Mouse (Mus musculus): ENCODE results near the gene Cacna2d3.

DNA sequence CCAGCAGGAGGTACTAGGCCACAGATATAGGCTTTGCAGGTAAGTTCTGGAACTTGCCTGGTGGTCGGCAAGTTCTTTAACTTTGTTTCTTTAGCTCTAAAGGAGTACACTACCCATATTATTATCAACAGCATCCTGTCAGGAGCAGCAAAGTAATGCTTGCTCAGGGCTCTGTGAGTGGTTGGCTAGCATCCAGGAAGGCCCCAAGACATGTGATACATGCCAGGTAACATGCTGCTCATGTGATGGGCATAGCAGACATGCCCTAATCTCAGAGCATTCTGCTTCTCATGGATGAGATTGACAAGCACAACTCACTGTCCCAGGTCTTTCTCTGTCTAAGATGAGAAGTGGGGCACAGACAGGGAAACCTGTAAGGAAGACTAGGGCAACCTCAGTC is 442.8 kb downstream of the Cacna2d3 start:
- TF ChIP-seq CTCF (IDR thresholded peaks at IDR 0.05 in 2 of 3, conservative IDR thresholded peaks at IDR 0.05 in 1 of 3; ENCODE audit: control insufficient read depth in 1 of 3, insufficient read depth in 1 of 3, low read depth in 2 of 3, low read length in 3 of 3, poor library complexity in 1 of 3, severe bottlenecking in 1 of 3) (no peak), POLR2A (IDR thresholded peaks at IDR 0.05; ENCODE audit: control insufficient read depth in 1 of 2, insufficient read depth in 1 of 2, low read depth in 1 of 2, low read length in 2 of 2, poor library complexity in 1 of 2) (no peak), JUND (IDR thresholded peaks at IDR 0.05; ENCODE audit: low read depth, low read length) (no peak), MAZ (IDR thresholded peaks at IDR 0.05; ENCODE audit: low read depth, low read length) (no peak), MAX (IDR thresholded peaks at IDR 0.05; ENCODE audit: low read length) (no peak), SMC3 (IDR thresholded peaks at IDR 0.05; ENCODE audit: low read depth, low read length) (no peak), SIN3A (IDR thresholded peaks at IDR 0.05; ENCODE audit: low read length) (no peak), TAL1 (IDR thresholded peaks at IDR 0.05; ENCODE audit: low read length) (no peak), EP300 (IDR thresholded peaks at IDR 0.05; ENCODE audit: low read depth in 1 of 2, low read length in 2 of 2) (no peak), MAFK (IDR thresholded peaks at IDR 0.05; ENCODE audit: borderline replicate concordance, low read depth, low read length) (no peak), CHD2 (IDR thresholded peaks at IDR 0.05; ENCODE audit: low read length) (no peak), NRF1 (IDR thresholded peaks at IDR 0.05; ENCODE audit: insufficient read depth, low read depth, low read length, poor library complexity, severe bottlenecking) (no peak)

Measured in MEL (cell line).